Mouse (Mus musculus): ENCODE data around the gene Zfp943. TPM values are rescaled to one million over a fixed set of nuclear protein-coding genes. Genes with fewer than 3 reads are reported as not detected.

Gene Zfp943
- polyA plus RNA-seq, 1 experiment from 2014 or later, result 26.2 TPM

Other genes with a start within 250 kb of the Zfp943 start
- 8.7 and 10.9 TPM in 2 replicates for gene Zfp229, start 231.8 kb upstream of the Zfp943 start, polyA plus RNA-seq (2014; fragmentation: Nextera tagmentation; extraction: Ambion mirVana)
- 9.1 and 9.6 TPM in 2 replicates for gene Zfp820, start 116.8 kb upstream of the Zfp943 start, polyA plus RNA-seq (2014; fragmentation: Nextera tagmentation; extraction: Ambion mirVana)
- 8.8 and 10.1 TPM in 2 replicates for gene Zfp995, start 52.6 kb upstream of the Zfp943 start, polyA plus RNA-seq (2014; fragmentation: Nextera tagmentation; extraction: Ambion mirVana)
- gene Zfp942, start 88 bp upstream of the Zfp943 start, polyA plus RNA-seq (2014; fragmentation: Nextera tagmentation; extraction: Ambion mirVana), result 26.4 and 29.0 TPM in 2 replicates
- 2.4 and 3.2 TPM in 2 replicates for gene Zfp947, start 203.6 kb downstream of the Zfp943 start, polyA plus RNA-seq (2014; fragmentation: Nextera tagmentation; extraction: Ambion mirVana)